Mouse (Mus musculus): ENCODE measurements at regions not wholly inside any gene's neighbourhood (a gene's known extent, or its start where the extent isn't known, plus 50 kb on each side); places are given as distances from the start of the nearest gene placed in this dataset.

GRCm38 (mm10) chr10:67717506-67717905, 168.8 kb upstream of the Ado start:
- TF ChIP-seq USF1 (IDR thresholded peaks at IDR 0.05; ENCODE audit: low read depth) = no peak
- TF ChIP-seq CTCF (IDR thresholded peaks at IDR 0.05; ENCODE audit: control insufficient read depth, insufficient read depth, insufficient read length) = no peak
- TF ChIP-seq CEBPB (IDR thresholded peaks at IDR 0.05; ENCODE audit: low read depth) = no peak

Measured in C2C12 (cell line).